ENCODE assay signal across 9 mouse cellular contexts in genomic region chr2:122652096-122653084, GRCm38 (mm10). TPM values are rescaled to one million over a fixed set of nuclear protein-coding genes. Genes with fewer than 3 reads are reported as not detected.
DNase-seq lines count a peak whose midpoint lies in the region; ATAC-seq lines count a peak whose summit lies in the region.
"Had no signal": no experiment of that assay in that cellular context is flagged by ENCODE, and none has a peak within 500 bp of the region (broad histone marks: within the 10 kb centered on the region; RNA-seq: fewer than 3 reads in every experiment).

No protein-coding gene starts in this region.

- no peak overlapping the region for H3K4me2 ChIP-seq in liver, embryonic 11.5 days
- H3K4me2 ChIP-seq in hindbrain, embryonic 11.5 days (replicated peaks; ENCODE audit: low read depth, low read length) = no peak overlapping the region

- ATAC-seq in liver, embryonic 11.5 days (replicated peaks; ENCODE audit: low FRiP score) = no peak; the same call in 1 of the 2 replicates
- ATAC-seq in hindbrain, embryonic 11.5 days (ENCODE audit: low FRiP score) = no peak

- no peak overlapping the region for H3K9ac ChIP-seq in liver, embryonic 11.5 days (ENCODE audit: low read depth, low read length)
- H3K9ac ChIP-seq in hindbrain, embryonic 11.5 days (ENCODE audit: low read depth, low read length) = no peak overlapping the region

- no peak overlapping the region for H3K27ac ChIP-seq in liver, embryonic 11.5 days (ENCODE audit: low read depth, low read length)
- H3K27ac ChIP-seq in macrophage = peak overlapping the region; percentile 24; the same call in 1 of the 2 replicates
- H3K27ac ChIP-seq in hindbrain, embryonic 11.5 days (ENCODE audit: low read depth, low read length) = no peak overlapping the region

- H3K27me3 ChIP-seq in liver, embryonic 11.5 days (replicated peaks; ENCODE audit: control insufficient read depth, insufficient read depth, low read length) = no peaks in the 10 kb centered on the region
- no peaks in the 10 kb centered on the region for H3K27me3 ChIP-seq in hindbrain, embryonic 11.5 days (ENCODE audit: control insufficient read depth, insufficient read depth, low read length)

- H3K36me3 ChIP-seq in liver, embryonic 11.5 days (ENCODE audit: control insufficient read depth, insufficient read depth, low read length) = no peaks in the 10 kb centered on the region
- no peaks in the 10 kb centered on the region for H3K36me3 ChIP-seq in macrophage (ENCODE audit: inconsistent target)
- H3K36me3 ChIP-seq in hindbrain, embryonic 11.5 days (ENCODE audit: control insufficient read depth, insufficient read depth, low read length) = no peaks in the 10 kb centered on the region
- H3K36me3 ChIP-seq: G1E had no signal

- DNase-seq in liver = peak; percentile 21
- DNase-seq in liver, embryonic 11.5 days (ENCODE audit: low spot score) = no peak
- DNase-seq in kidney, adult 9 months = peak; percentile 34
- DNase-seq in thymus, postnatal 36 days = peak; percentile 84 to 88
- no peak for DNase-seq in embryo, embryonic 11 days
- DNase-seq in gastrocnemius, postnatal 4 days (ENCODE audit: low spot score in 2 of 2) = no peak
- DNase-seq in hindbrain, embryonic 11.5 days (ENCODE audit: low spot score) = no peak

- no peaks in the 10 kb centered on the region for H3K9me3 ChIP-seq in liver, embryonic 11.5 days (ENCODE audit: control insufficient read depth, low read length)
- no peaks in the 10 kb centered on the region for H3K9me3 ChIP-seq in hindbrain, embryonic 11.5 days (ENCODE audit: control insufficient read depth, low read length)

- WGBS in liver, embryonic 11.5 days = 36% methylated on average over 17 of the region's 17 CpGs
- WGBS in macrophage (ENCODE audit: missing documents) = 11% methylated on average over 14 of the region's 17 CpGs
- WGBS in hindbrain, embryonic 11.5 days = 69% methylated on average over 17 of the region's 17 CpGs

- H3K79me2 ChIP-seq in macrophage (ENCODE audit: inconsistent target) = no peaks in the 10 kb centered on the region

- H3K4me1 ChIP-seq in liver, embryonic 11.5 days (replicated peaks; ENCODE audit: control insufficient read depth, insufficient read depth, low read length) = 0 out of 2 replicates have a peak, but pooled peaks cover 3% of the 10 kb centered on the region
- no peaks in the 10 kb centered on the region for H3K4me1 ChIP-seq in hindbrain, embryonic 11.5 days (replicated peaks; ENCODE audit: control insufficient read depth, insufficient read depth, low read length)

- H3K4me3 ChIP-seq in liver, embryonic 11.5 days (ENCODE audit: low read depth, low read length) = no peak overlapping the region
- H3K4me3 ChIP-seq in macrophage (ENCODE audit: inconsistent target) = no peak overlapping the region
- no peak overlapping the region for H3K4me3 ChIP-seq in hindbrain, embryonic 11.5 days (ENCODE audit: low read depth, low read length)

RNA-seq across cellular contexts. Expression of gene AA467197, which starts 15.6 kb away (rescaled TPM):
- not detected in 2 replicates for polyA plus RNA-seq in liver, embryonic 11.5 days (2014; fragmentation: Nextera tagmentation; extraction: Ambion mirVana)
- 10 to 100 TPM in 4 of 26 experiments, 1 to 10 TPM in 11, not detected in 11; 1.4 to 56.7 (median 4.3) TPM for total RNA-seq in macrophage (2018; cell fraction: chromatin; rRNA removed)
- total RNA-seq in macrophage (2018; cell fraction: cytosol; rRNA removed) = 10 to 100 TPM in 12 of 26 experiments, 1 to 10 TPM in 12, under 1 TPM in 2; 0.58 to 56.6 (median 9.0) TPM
- total RNA-seq in macrophage (2018; cell fraction: nucleus; rRNA removed) = 10 to 100 TPM in 10 of 26 experiments, 1 to 10 TPM in 9, under 1 TPM in 1, not detected in 6; 0.96 to 43.2 (median 9.2) TPM
- 1.6 to 4.9 TPM (median 3.7 TPM) in 3 replicates for polyA plus RNA-seq in macrophage (2018)
- not detected for total RNA-seq in gastrocnemius, postnatal 4 days (2021)
- polyA plus RNA-seq in hindbrain, embryonic 11.5 days (2014; fragmentation: Nextera tagmentation; extraction: Ambion mirVana) = 0.59 TPM in 1 of 2 replicates, not detected in the other
- total RNA-seq: G1E had no signal
- polyA plus RNA-seq: G1E had no signal

RNA-seq across cellular contexts. Expression of gene Gatm, which starts 41.3 kb away (rescaled TPM):
- 24.5 and 25.5 TPM in 2 replicates for polyA plus RNA-seq in liver, embryonic 11.5 days (2014; fragmentation: Nextera tagmentation; extraction: Ambion mirVana)
- total RNA-seq in macrophage (2018; cell fraction: chromatin; rRNA removed) = 10 to 100 TPM in 18 of 26 experiments, 1 to 10 TPM in 8; 4.1 to 57.7 (median 18.4) TPM
- 10 to 100 TPM; 23.2 to 54.3 (median 32.9) TPM for total RNA-seq in macrophage (2018; cell fraction: cytosol; rRNA removed)
- 10 to 100 TPM; 10.2 to 73.4 (median 24.0) TPM for total RNA-seq in macrophage (2018; cell fraction: nucleus; rRNA removed)
- 26.1 to 69.5 TPM (median 54.1 TPM) in 3 replicates for polyA plus RNA-seq in macrophage (2018)
- total RNA-seq in gastrocnemius, postnatal 4 days (2021) = 100 to 1,000 TPM; 282 to 422 TPM
- polyA plus RNA-seq in hindbrain, embryonic 11.5 days (2014; fragmentation: Nextera tagmentation; extraction: Ambion mirVana) = 16.0 and 17.7 TPM in 2 replicates
- total RNA-seq: G1E had no signal
- polyA plus RNA-seq: G1E had no signal

RNA-seq across cellular contexts. Expression of gene Slc30a4, which starts 50.1 kb away (rescaled TPM):
- polyA plus RNA-seq in liver, embryonic 11.5 days (2014; fragmentation: Nextera tagmentation; extraction: Ambion mirVana) = 3.3 and 3.7 TPM in 2 replicates
- total RNA-seq in macrophage (2018; cell fraction: chromatin; rRNA removed) = 10 to 100 TPM in 4 of 26 experiments, 1 to 10 TPM in 14, under 1 TPM in 8; 0.29 to 20.5 (median 1.8) TPM
- 10 to 100 TPM in 2 of 26 experiments, 1 to 10 TPM in 24; 1.1 to 25.7 (median 4.0) TPM for total RNA-seq in macrophage (2018; cell fraction: cytosol; rRNA removed)
- 10 to 100 TPM in 4 of 26 experiments, 1 to 10 TPM in 18, under 1 TPM in 4; 0.83 to 27.2 (median 2.5) TPM for total RNA-seq in macrophage (2018; cell fraction: nucleus; rRNA removed)
- polyA plus RNA-seq in macrophage (2018) = 2.5 to 4.7 TPM (median 3.1 TPM) in 3 replicates
- 10 to 100 TPM; 20.0 to 21.3 TPM for total RNA-seq in gastrocnemius, postnatal 4 days (2021)
- 7.9 and 12.3 TPM in 2 replicates for polyA plus RNA-seq in hindbrain, embryonic 11.5 days (2014; fragmentation: Nextera tagmentation; extraction: Ambion mirVana)
- polyA plus RNA-seq: G1E had no signal

Comparison
In these comparisons a context has a peak if more than half of its experiments do, and no peak if none do; other contexts are left out.
1. DNase-seq: peak in liver (single experiment), kidney, adult 9 months (single experiment) and thymus, postnatal 36 days (2 of 2); none in liver, embryonic 11.5 days (single experiment), embryo, embryonic 11 days (single experiment), gastrocnemius, postnatal 4 days (0 of 2) and hindbrain, embryonic 11.5 days (single experiment).